Mouse (Mus musculus) kidney, postnatal 14 days (tissue): ENCODE data around the gene Mpped1.

Experiments used
- DNase-seq: peaks from one replicate; pipeline ENCODE4 v3.0.0; 2022; ENCODE audit warnings: mixed read lengths

The Mpped1 gene

GRCm38 (mm10) chr15:83779387-83779786, at the start of gene Mpped1:
Mpped1 (plus strand) TSS chr15:83779467.
- no peak for DNase-seq

DNA sequence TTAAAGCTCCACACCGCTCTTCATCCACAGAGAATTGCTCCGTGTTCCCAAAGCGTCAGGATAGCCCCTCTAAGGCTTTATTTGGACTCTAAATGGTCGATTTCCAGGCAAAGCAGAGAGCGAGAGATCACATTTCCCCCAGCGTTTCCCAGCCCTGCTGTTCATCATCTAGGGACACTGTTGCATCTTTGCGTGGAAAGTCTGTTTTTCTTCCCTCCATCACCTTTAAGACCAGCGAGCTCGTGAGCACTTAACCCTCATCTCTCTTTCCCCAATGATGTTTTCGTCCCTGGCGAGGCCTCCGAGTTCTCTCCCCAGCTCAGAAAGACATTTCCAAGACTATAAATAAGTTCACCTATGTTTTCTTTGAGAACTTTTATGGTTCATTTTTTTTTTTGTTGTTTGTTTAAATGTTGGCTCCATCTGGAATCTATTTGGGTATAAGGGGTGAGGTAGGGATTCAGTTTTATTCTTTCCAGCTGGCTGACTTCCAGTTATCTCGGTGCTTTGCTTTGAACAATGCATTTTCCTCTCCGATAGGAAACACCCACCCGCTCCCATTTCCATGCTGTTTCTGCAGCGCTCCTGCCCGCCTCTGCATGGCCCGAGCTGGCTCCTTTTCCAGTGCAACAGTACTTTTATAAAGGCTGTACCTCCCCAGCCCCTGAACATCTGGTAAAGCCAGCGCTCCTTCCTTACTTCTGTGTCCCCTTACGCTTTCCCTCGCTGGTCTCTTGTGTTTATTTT, 38.4 kb upstream of the Mpped1 start:
- peak; percentile 54 for DNase-seq

GRCm38 (mm10) chr15:83742018-83742417, 37.2 kb upstream of the Mpped1 start:
- peak; percentile 72 for DNase-seq

GRCm38 (mm10) chr15:83746311-83746710, 33.0 kb upstream of the Mpped1 start:
- peak; percentile 20 for DNase-seq

- DNase-seq: no peak
These were observed 30.3 kb upstream of the Mpped1 start for GRCm38 (mm10) chr15:83748986-83749385.

DNA sequence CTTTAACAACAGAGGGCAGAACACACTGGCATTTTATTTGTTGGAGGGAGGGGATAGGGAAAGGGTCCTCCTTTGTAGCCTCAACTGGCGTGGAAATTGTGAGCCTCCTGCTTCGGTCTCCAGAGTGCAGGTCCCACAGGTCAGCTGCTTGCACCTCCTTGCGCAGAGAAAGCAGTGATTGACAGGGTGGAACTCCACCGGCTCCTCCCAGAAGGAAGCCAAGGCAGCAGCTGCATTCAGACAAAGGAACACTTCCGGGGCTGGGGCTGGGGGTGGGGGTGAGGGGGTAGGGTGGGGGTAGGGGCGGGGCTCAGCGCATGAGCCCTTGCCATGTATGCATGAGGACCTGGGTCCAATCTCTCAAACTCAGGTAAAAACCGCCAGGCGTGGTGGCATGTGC, 29.8 kb upstream of the Mpped1 start:
- DNase-seq: no peak

DNA sequence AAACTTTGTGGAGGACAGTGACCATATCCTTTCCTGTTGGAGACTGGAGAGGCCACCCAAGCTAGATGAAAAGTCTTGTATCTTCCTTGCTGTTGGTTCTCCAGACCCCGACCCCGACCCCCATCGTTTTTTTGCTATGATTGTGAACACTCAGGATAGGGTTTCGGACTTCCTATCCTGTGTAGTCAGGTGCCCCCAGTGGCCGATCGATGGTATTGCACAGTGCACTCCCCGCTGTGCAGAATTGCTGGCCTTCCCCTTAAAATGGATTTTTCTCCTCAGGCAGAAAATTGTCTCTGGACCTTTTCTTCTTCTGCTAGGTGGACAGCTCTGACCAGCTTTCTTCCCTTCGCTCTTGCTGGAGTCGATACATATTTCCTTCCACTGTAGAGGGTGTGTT, 22.5 kb upstream of the Mpped1 start:
- DNase-seq: peak; percentile 24

DNA sequence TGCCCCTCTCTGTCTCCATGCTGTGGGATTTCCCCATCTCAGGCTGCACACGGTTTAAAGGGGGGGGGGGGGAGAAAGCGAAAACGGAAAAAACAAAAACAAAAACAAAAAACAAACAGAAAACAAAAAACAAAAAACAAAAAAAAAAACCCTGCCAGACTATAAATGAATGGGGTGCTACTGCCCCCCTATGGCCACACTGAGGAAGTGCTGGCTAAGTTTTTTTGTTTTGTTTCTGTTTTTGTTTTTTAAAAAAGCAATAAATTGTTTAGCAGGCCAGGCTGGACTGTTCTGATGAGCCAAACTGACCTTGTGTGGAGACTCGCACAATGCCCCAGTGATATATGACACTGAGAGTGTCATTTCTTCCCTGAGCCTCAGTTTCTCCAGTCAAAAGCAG, 20.3 kb upstream of the Mpped1 start:
- no peak for DNase-seq

GRCm38 (mm10) chr15:83760683-83761082, 18.6 kb upstream of the Mpped1 start:
- peak; percentile 21 for DNase-seq

GRCm38 (mm10) chr15:83761512-83761911, 17.8 kb upstream of the Mpped1 start:
- no peak for DNase-seq

DNA sequence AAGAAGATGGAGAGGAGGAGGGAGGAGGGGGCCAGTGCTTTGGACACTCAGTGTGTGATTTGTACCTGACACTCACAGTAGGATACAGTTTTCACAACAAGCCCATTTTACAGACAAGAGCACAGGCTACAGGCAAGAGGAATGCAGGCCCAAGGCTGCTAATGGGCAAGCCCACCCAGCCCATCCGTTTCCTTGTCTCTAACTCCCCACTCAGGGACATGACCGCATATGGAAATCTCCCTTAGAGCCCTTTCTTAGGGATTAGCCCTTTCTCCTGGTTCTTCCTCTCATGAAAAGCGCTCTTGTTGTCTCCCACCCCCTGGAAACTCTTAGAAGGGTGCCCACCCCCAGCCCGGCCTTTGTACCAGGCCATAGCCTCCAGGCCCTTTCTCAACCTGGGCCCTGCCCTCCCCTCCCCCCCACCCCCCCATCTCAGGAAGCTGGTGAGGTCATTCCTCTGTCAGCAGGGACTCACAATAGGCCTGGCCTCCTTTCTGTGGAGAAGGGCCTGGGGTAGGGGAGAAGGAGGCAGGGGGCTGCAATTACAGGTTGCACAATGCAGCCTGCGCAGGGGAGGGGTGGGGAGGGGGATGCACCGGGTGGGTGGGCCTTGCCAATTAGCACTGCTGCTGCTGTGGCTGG, 13.8 kb upstream of the Mpped1 start:
- no peak for DNase-seq

- DNase-seq: no peak
These were observed 7.8 kb upstream of the Mpped1 start for GRCm38 (mm10) chr15:83771346-83772053.

DNA sequence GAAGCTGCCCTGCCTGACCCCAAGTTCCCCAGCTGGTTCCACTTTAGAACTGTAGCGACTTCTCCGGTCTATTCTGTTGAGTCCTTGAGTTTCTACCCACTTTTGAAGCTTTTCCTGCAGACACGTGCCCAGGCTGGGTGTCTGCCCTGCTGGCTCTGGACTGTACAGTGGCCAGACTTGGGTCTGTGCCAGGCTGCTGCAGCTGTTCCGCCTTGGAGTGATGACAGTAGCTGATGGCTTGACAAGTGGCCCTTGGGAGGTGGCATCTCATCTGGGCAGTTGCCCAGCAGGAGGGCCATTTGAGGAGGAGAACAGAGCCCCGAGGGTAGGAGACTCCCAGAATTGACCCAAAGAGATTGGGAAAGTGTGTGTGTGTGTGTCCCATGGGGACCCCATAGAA, 6.8 kb upstream of the Mpped1 start:
- no peak for DNase-seq

GRCm38 (mm10) chr15:83772953-83773352, 6.3 kb upstream of the Mpped1 start:
- no peak for DNase-seq

DNA sequence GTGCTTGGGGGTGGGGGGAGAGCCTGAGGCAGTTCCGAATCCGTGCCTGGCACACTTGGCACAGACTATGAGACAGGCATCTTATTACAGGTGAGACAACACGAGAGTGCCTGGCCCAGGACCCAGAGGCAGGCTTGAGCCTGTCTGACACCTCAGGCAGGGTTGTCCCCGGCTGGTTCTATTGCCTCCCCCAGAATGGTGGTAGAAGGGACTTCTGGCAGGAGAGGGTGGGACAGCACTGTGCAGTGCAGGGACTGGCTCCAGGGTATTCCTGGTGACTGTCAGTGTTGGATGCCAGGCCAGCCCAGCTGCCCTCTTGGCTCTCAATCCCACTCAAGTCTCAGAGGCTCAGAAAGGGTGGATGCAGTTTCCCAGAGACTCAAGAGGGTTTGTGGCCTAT, 4.3 kb upstream of the Mpped1 start:
- no peak for DNase-seq

DNA sequence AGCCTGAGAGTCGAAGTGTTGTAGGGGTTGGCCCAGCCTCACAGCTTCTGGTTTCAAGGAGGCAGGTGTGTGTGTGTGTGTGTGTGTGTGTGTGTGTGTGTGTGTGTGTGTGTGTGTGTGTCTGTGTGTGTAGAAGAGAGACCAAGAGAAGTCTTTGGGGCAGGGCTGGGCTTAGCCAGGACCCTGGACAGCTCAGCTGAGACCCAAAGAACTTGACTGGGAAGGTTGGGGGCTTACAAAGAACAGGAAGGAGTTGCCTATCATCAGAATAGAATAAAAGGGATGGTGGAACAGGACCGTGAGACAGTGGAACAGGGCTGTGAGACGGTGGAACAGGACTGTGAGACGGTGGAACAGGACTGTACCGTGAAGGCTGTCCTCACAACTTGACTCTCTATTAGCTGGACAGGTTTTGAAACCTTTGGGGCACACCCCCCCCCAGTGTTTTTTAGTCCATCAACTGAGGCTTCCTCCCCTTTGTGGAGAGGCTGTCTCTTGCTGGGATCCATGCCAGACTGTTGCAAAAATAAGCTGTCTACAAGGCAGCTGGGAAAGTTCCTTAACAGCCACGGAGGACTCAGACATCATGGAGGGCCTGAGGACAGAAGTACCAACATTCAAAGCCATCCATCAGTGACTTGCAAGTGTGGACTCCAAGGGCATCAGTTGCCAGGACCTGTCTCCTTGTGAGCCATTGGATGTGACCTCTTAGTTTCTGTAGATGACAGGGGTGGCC, 2.8 kb upstream of the Mpped1 start:
- DNase-seq: no peak

GRCm38 (mm10) chr15:83777476-83777875, 1.8 kb upstream of the Mpped1 start:
- no peak for DNase-seq

DNA sequence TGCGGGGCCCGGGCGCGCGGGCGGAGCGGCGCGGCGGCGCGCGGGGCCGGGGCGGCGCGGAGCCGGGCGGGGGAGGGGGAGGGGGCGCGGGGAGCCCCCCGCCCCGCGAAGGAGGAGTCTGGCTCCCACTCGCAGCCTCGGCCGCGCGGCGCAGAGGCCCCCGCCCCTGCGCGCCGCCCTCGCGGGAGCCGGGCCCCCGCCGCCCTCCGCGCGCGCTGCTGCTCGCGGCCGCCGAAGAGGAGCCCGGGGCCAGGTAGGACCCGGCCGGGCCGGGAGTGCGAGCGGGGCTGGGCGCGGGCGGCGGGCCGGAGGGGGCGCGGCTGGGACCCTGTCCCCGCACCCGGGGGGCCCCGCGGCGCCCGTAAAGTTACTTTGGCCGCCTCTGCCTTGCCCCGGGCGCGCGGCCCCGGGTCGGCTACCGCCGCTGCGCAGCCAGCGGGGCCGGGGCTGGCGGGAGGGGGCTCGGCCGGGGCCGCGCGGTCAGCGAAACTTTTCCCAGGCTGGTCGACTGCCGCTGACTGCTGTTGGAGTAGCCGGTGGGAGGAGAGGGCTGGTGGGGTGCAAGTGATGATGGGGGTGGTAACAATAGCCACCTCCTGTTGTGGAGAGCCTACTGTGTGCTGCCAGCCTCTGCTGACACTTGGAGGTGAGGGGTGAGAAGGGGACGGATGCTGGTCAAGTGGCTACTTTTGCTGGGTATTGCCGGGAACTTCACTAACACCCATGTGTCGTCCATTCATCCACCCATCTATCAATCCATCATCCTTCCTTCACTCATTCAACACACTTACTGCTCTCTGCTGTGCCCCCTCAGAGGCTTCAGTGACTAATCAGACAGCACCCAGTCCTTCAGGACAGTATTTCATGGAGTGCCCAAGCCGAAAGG, 831 bp downstream of the Mpped1 start:
- DNase-seq: no peak

DNA sequence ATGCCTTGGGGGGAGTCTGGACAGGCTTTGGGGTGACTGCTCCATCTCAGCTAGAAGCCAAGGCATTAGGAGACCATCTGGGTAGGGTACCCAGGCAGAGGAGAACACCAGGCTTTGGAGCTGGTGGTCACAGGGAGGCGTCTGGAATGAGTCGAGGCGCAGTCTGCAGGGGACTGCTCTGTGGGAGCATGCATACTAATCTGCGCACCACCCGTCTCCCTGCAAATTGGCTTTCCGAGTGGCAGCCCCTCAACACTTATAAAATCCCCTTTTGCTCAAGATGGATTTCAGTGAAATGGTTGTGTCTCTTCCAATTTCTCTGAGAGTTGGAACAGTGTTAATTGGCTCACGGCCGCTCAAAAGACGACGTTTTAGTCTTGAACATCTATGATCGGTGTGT, 2.0 kb downstream of the Mpped1 start:
- DNase-seq: no peak

DNA sequence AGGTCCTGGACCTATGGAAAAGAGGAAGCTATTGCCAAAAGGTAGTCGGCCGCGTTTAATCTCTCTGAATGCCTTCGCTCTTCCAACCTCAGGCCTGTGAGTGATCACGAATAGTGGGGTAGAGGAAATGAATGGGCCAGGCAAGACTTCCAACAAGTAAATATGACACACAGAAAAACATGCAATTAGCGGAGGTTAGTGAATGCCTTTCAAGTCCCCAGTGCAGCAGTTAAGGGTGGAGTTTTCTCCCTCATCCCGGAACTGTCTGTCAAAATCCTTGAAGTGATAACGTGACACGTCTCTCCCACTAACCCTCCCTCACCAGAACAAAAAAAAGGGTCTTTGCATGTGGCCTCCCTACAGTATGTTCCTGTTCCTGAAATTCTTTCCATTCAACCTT, 3.0 kb downstream of the Mpped1 start:
- no peak for DNase-seq

DNA sequence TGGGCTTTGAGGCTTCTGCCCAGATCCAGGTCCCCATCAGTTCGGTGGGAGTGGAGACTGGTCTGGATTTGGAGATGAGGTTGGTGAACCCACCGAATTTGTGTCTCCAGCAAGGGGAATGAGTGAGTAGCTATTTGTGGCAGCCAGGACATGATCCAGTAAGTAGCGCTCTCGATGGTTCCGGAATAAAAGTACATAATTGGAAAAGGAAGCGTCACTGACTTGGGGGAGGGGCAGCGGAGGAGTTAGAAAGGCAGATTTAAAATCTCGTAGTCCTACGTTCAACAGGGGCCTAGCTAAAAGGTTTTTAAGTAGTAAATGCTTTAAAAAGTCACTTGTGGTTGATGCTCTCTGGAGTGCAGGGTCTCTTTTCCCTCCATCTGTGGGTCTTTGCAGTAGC, 5.5 kb downstream of the Mpped1 start:
- DNase-seq: no peak

- DNase-seq: no peak
These were observed 9.8 kb downstream of the Mpped1 start for GRCm38 (mm10) chr15:83789046-83789445.
